Mouse (Mus musculus): ENCODE results near the gene Gm30302.

DNA sequence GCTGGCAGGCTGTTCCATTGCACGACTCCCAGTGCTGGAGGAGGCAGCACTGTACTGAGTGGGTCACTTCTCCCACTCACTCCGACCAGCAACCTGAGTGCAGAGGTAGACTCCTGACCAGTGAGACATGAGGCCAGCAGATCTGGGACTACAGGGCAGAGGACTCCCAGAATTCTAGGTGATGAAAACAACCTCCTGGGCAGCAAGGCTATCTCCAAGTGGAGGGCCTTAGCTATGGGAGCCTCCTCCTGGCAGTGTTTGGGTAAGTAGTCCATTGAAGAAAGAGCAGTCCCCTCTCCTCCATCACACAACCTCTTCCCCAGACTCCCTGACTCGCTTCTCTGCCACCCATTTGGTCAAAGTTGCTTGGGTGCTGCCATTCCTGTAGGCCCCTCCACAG, 31.6 kb upstream of the Gm30302 start:
- TF ChIP-seq POLR2A (IDR thresholded peaks at IDR 0.05; ENCODE audit: borderline replicate concordance, insufficient read depth, low read length) (no peak), CTCF (IDR thresholded peaks at IDR 0.05; ENCODE audit: borderline replicate concordance, insufficient read depth, low read depth, low read length) (no peak)
